Mouse (Mus musculus) layer of hippocampus, adult 9-11 months (tissue): Measurements from ENCODE around the gene Cep55.

Experiments used
- DNase-seq: peaks from one replicate; pipeline ENCODE4 v3.0.0; 2022

Cep55 gene

DNA sequence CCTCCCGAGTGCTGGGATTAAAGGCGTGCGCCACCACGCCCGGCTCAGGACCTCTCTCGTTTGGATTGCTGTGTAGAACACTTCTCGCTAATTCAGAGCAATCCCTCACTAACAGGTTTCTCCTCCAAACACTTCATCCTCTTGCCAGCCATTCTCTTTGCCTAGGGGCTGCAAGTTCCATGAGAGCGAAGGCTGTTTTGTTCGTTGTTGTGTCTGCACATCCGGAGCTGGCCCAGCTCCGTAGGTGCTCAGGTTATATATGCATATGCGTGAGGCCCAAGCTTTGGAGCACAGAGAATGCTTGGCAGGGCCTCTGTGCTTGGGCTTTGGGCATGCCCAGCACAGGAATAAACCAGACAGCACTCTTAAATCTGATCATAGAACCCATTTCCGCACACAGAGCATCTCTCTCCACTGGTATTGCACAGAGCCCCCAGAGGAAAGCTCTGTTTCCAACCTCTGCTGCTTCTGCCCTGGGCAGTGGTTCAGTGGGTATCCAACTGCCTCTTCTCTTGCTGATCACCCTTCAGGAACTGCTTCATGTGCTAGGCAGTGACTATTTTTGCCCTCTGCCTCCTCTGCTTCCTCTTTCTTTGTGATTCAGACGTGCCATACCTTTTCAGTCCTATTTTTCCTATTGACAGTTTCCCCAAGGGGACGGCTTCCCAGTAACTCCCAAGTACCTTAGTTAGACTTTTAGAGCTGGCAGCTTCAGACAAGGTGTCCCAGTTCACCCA is 54.9 kb downstream of the Cep55 start:
- no peak for DNase-seq

DNA sequence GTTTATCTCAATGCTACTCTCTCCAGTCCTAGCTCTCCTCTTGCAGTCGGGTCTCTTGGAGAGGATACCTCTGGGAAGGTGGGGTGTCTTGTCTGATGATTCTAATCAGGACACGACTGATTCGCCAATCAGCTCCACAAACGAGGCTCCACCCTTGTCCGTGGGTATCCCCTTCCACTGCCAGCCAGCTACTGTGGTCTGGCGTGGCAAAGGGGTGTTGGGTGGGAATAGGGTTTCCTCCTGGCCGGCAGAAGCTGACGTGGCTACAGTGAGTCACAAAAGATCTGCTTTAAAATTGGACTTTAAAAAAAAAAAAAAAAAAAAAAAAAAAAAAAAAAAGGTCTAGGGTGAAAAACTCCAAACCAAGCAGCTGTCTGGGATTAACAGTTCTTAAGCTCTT is 56.2 kb downstream of the Cep55 start:
- DNase-seq: no peak

DNA sequence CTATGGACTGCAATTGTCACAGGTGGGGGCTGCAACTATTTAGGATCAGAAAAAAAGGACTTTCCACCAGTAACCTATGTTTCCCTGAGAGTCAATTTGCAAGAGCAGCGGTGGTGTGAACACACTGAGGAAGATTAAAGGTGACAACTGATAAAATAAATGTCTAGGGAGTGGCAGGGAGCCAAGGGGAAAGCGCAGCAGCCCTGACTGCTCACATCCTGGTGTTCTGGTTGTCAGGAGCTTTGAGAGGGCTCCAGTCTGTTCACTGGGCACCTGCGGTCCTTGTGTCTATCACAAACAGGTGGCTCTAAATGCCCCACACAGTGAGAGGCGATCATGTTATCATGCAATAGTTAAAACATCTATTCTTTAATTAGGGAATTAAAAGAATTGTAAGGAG is 57.8 kb downstream of the Cep55 start:
- DNase-seq: no peak

DNA sequence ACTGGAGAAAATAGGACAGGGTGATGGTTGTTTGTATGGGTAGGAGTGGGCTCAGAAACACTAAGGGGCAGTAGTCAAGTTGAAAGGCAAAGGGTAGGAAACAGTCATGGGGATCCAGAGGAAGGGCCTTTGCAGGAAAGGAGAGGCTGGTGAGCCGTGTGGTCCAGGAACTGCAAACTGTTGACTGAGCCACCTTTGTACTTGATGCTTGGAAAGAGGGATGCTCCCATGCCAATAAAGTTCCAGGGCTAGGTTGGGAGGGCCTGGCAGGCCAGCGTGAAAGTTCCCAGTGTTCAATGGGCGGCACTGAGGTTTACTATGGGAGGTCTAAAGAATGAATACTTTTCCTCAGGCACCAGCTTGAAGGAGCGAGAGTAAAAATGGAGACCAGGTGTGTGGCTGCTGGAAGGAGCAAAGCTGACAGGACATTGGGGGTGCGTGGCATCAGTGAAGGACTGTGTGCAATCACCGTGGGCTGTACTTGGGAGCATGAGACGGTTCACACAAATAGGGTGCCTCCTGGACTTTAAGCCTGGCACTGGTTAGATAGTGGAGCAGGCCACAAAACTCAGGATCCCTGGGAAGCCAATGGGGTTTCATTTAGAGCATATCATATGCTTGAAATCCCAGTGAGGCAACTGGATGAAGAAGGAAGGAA is 60.2 kb downstream of the Cep55 start:
- no peak for DNase-seq

DNA sequence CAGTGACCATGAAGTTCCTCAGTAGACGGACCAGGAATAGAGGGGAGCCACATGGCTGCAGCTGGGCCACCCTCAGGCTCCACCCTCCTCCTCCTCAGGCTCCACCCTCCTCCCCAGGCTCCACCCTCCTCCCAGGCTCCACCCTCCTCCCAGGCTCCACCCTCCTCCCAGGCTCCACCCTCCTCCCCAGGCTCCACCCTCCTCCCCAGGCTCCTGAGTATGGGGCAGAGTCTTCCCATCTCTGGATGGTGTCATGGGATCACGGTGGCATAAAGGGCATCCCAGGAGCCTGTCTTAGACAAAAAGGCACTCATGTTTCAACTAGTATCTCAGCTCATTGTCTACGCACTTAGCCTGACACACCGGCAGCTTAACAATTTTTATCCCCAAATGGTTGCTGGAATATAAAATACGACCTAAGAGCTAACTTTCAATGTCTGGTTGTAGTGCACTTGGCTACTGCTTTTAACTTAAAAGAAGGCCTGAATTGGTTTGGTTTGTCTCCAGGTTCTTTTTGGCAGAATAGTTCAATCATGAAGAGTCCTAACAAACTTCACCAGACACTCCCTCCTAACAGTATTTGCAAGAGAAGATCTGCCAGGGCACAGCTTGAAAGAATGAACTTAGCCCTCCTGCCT is 65.4 kb downstream of the Cep55 start:
- no peak for DNase-seq

DNA sequence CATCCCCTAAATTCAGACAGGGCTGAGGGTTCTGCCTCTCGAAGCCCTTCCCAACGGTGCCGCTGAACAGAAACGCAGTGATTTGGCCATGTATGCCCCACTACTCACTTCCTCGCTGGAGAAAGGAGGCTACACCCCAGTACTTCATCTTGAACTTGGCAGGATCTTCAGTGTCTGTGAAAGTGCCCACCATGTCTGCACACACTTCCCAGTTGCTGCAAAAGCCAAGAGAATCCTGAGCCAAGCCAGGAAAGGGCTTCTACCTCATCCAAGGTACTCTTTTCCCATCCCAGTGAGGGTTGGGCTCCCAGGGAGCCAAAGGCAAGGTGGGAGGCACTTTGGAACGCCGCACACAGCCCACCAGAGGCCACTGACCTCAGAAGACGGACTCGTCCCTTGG is 69.1 kb downstream of the Cep55 start:
- DNase-seq: no peak
